Mouse (Mus musculus) adipocyte (in vitro differentiated cells): ENCODE data around the gene 2210016L21Rik.

Source experiments
- DNase-seq: peaks from one replicate; pipeline ENCODE4 v3.0.0-alpha.2; 2016; ENCODE audit warnings: low spot score

2210016L21Rik gene

GRCm38 (mm10) chr5:114978888-114979249 is 36.9 kb downstream of the 2210016L21Rik start:
- DNase-seq = peak; percentile 68

GRCm38 (mm10) chr5:114979250-114980121 is 37.5 kb downstream of the 2210016L21Rik start:
- peak; percentile 82 for DNase-seq

GRCm38 (mm10) chr5:114980122-114980748 is 38.3 kb downstream of the 2210016L21Rik start:
- no peak for DNase-seq

GRCm38 (mm10) chr5:114982001-114982400 is 40.0 kb downstream of the 2210016L21Rik start:
- no peak for DNase-seq

- DNase-seq = no peak
These were observed 43.1 kb downstream of the 2210016L21Rik start for GRCm38 (mm10) chr5:114985074-114985473.

GRCm38 (mm10) chr5:114996447-114996846 is 54.5 kb downstream of the 2210016L21Rik start:
- no peak for DNase-seq

GRCm38 (mm10) chr5:114997327-114997726 is 55.4 kb downstream of the 2210016L21Rik start:
- no peak for DNase-seq
